Mouse (Mus musculus) ovary, adult 10 weeks (tissue): ENCODE results near the gene Cyp2c69. TPM values are rescaled to one million over a fixed set of nuclear protein-coding genes. Genes with fewer than 3 reads are reported as not detected.

Experiments
- polyA plus RNA-seq: library from polyadenylated mRNA; stranded (reverse); fragments of 350-450 nt; fragmentation: Illumina TruSeq; extraction: RNeasy Lipid Tissue Mini Kit (QIAGEN cat#74804); gene quantifications from one replicate; pipeline ENCODE4 v1.2.3, GENCODE M21; 2014

Cyp2c69 gene
- polyA plus RNA-seq: not detected

DNA sequence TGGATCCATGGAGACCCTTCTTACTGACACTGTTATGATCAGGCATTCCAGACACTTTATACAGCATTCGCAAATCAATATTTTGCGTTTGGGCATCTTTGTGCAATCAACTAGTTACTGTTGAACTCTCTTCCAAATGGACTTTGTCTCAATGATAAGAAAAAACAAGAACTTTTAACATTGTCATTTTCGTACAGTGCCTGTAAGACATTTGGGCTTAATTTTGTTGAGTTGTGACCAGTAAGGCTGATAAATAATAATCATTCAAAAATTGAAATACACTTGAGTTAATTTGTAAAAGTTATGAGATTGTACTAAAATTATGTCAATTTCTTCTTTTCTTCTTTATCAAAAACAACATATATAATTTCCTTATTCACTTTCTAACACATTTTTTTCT is at the start of gene Cyp2c69:
Cyp2c69 (minus strand) TSS at position 101 of the 400 bp plus-strand sequence.

DNA sequence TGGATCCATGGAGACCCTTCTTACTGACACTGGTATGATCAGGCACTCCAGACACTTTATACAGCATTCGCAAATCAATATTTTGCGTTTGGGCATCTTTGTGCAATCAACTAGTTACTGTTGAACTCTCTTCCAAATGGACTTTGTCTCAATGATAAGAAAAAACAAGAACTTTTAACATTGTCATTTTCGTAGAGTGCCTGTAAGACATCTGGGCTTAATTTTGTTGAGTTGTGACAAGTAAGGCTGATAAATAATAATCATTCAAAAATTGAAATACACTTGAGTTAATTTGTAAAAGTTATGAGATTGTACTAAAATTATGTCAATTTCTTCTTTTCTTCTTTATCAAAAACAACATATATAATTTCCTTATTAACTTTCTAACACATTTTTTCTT is 73.9 kb downstream of the Cyp2c69 start, which contains the start of gene Cyp2c40:
Cyp2c40 (minus strand) TSS at position 101 of the 400 bp plus-strand sequence.

Other genes starting within 250 kb of the Cyp2c69 start
- not detected for gene Cyp2c67, start 237.7 kb downstream of the Cyp2c69 start, polyA plus RNA-seq
- not detected for gene Cyp2c68, start 145.7 kb downstream of the Cyp2c69 start, polyA plus RNA-seq
- gene Cyp2c40, start 74.0 kb downstream of the Cyp2c69 start, polyA plus RNA-seq: not detected
- 0.26 TPM for gene Cyp2c37, start 105.6 kb upstream of the Cyp2c69 start, polyA plus RNA-seq
- gene Cyp2c54, start 187.0 kb upstream of the Cyp2c69 start, polyA plus RNA-seq: not detected
- not detected for gene Cyp2c50, start 202.9 kb upstream of the Cyp2c69 start, polyA plus RNA-seq